Mouse (Mus musculus): ENCODE measurements at regions not wholly inside any gene's neighbourhood (a gene's known extent, or its start where the extent isn't known, plus 50 kb on each side); places are given as distances from the start of the nearest gene placed in this dataset.
A peak's percentile ranks its signal among the peaks of the same experiment; 100 is the strongest.

DNA sequence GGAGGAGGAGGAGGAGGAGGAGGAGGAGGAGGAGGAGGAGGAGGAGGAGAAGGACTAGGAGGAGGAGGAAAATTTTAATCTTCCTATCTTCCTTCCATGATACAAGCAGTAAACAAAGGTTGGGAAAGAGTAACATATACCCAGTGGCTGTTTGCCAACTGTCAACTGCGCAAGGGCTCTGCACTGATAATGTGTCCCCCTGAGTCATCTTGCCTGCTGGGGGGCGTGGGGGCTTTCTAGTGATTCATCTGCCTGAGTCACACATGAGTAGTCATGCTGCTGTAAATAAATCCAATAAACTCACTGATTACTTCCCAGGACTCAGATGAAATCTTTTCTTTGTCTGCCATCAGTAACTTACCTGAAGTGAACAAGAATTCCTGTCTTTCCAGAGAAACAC is 110.2 kb downstream of the Tusc1 start:
- ATAC-seq (replicated peaks), result no peak
- Histone ChIP-seq H3K27ac (no peak overlapping the region), H3K4me3 (no peak overlapping the region), H3K9me3 (no peaks in the 10 kb centered on the region), H3K36me3 (replicated peaks) (no peaks in the 10 kb centered on the region), H3K4me1 (no peaks in the 10 kb centered on the region), H3K27me3 (replicated peaks) (no peaks in the 10 kb centered on the region), H3K4me2 (no peak overlapping the region), H3K9ac (no peak overlapping the region)
- 86% methylated on average over 2 of the region's 2 CpGs for WGBS

DNA sequence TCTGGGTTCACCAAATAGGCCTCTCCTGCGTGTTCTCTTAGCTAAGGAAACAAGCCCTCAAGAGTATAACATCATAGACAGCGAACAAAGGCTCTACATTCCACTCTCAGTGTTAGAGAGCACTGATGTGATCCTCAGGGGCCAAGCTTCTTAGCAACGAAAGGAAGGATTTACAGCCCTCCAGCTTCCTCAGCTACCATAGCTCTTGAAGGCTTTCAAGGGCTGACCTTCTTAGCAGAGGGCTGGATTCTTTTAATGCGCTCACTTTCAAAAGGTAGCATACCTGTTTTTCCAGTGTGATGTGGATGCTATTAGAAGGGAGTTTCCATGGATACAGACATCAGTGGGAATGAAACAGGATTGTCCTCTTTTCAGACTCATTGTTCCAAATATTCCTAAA is 114.6 kb downstream of the Tusc1 start:
- Histone ChIP-seq H3K27me3 (replicated peaks) (no peaks in the 10 kb centered on the region), H3K36me3 (replicated peaks) (no peaks in the 10 kb centered on the region), H3K4me1 (no peaks in the 10 kb centered on the region), H3K9me3 (no peaks in the 10 kb centered on the region), H3K4me2 (no peak overlapping the region), H3K4me3 (no peak overlapping the region), H3K9ac (no peak overlapping the region), H3K27ac (no peak overlapping the region)
- ATAC-seq (replicated peaks), result peak; percentile 91
- WGBS, result 30% methylated on average over 4 of the region's 4 CpGs

DNA sequence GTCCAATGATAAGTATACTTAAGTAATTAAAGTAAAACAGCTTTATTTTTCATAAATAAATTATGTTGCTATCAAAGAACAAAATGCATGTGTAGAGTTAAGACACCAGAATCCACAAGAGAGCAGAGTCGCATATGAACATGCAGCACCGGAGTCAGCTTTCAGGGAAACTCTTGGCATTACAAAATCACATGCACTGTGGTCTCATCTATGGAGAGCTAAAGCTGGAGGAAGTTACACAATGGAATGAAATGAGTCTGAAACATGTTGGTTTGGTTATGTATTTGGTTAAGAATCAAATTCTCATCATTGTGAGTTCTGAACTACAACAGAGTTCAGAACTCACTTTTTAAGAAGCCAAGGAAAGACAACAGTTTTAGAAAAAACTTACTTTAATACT is 126.9 kb downstream of the Tusc1 start:
- no peak for ATAC-seq (replicated peaks)
- Histone ChIP-seq H3K27me3 (replicated peaks) (no peaks in the 10 kb centered on the region), H3K36me3 (replicated peaks) (no peaks in the 10 kb centered on the region), H3K9ac (no peak overlapping the region), H3K9me3 (no peaks in the 10 kb centered on the region), H3K4me1 (no peaks in the 10 kb centered on the region), H3K27ac (no peak overlapping the region), H3K4me3 (no peak overlapping the region), H3K4me2 (no peak overlapping the region)
- WGBS, result 90% methylated on average over 2 of the region's 2 CpGs

DNA sequence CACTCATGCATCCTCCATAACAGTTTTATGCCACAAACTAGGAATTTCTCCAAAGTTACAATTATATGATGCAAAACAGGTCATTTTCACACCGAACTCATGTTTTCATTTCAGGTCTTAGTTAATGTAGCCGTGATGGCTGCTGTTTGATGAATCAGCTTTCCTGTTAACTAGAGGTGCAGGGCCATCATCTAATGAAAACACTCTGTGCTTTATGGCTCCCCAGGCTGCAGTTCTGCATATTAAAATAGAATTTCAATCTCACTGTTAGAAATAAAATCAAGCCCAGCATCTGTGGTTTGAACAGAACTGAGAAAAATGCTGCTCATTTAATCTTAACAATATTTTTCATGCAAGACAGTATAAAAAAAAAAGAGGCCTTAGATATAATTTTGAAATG is 135.5 kb downstream of the Tusc1 start:
- no peak for ATAC-seq (replicated peaks)
- H3K9me3 ChIP-seq, result no peaks in the 10 kb centered on the region
- H3K27me3 ChIP-seq (replicated peaks), result no peaks in the 10 kb centered on the region
- H3K9ac ChIP-seq, result no peak overlapping the region
- no peak overlapping the region for H3K4me2 ChIP-seq
- WGBS, result 79% methylated on average over 2 of the region's 2 CpGs
- no peak overlapping the region for H3K4me3 ChIP-seq
- no peaks in the 10 kb centered on the region for H3K4me1 ChIP-seq
- H3K27ac ChIP-seq, result no peak overlapping the region
- no peaks in the 10 kb centered on the region for H3K36me3 ChIP-seq (replicated peaks)

DNA sequence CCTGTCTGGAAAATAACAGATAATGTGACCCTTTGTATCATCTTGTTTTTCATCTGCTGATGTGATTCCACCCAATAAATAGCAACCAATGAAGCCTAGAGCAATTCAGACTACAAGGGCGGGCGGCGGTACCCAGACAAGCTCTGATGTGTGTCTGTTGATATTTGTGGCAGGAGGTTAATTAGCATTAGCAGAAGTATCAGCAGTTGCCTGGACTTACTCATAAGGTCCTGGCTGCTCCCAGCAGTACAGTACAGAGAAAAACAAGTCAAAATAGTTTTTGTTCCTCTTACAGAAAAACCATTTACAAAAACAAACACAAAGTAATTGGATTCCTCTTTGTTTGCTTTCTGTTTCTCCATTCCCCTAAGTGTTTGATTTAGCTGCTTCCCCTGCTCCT is 151.0 kb downstream of the Tusc1 start:
- H3K27ac ChIP-seq, result no peak overlapping the region
- H3K4me3 ChIP-seq, result no peak overlapping the region
- H3K27me3 ChIP-seq (replicated peaks), result no peaks in the 10 kb centered on the region
- no peaks in the 10 kb centered on the region for H3K9me3 ChIP-seq
- no peak overlapping the region for H3K4me2 ChIP-seq
- H3K36me3 ChIP-seq (replicated peaks), result no peaks in the 10 kb centered on the region
- ATAC-seq (replicated peaks), result peak; percentile 66; the same call in 1 of the 2 replicates
- 35% methylated on average over 3 of the region's 3 CpGs for WGBS
- H3K4me1 ChIP-seq, result peaks cover 5% of the 10 kb centered on the region; the same call in 1 of the 2 replicates
- no peak overlapping the region for H3K9ac ChIP-seq
